Mouse (Mus musculus): Measurements from ENCODE around the gene Kcnh4.

Gene Kcnh4

GRCm38 (mm10) chr11:100703851-100704531, 55.8 kb downstream of the Kcnh4 start, which contains the start of gene Dhx58:
Dhx58 (minus strand) TSS chr11:100704271.
- DNase-seq, result peak; percentile 67

- no peak for DNase-seq
Measured at GRCm38 (mm10) chr11:100703366-100703765, 56.4 kb downstream of the Kcnh4 start.

GRCm38 (mm10) chr11:100702906-100703305, 56.8 kb downstream of the Kcnh4 start:
- no peak for DNase-seq

GRCm38 (mm10) chr11:100702081-100702851, 57.5 kb downstream of the Kcnh4 start:
- peak; percentile 86 for DNase-seq

- peak; percentile 86 for DNase-seq
Measured at GRCm38 (mm10) chr11:100701301-100701700, 58.4 kb downstream of the Kcnh4 start.

GRCm38 (mm10) chr11:100700710-100701109, 59.0 kb downstream of the Kcnh4 start:
- DNase-seq, result no peak

- DNase-seq, result no peak
Measured at GRCm38 (mm10) chr11:100697921-100698320, 61.8 kb downstream of the Kcnh4 start.

- DNase-seq, result peak; percentile 74
Measured at GRCm38 (mm10) chr11:100694926-100695325, 64.8 kb downstream of the Kcnh4 start.

- no peak for DNase-seq
Measured at GRCm38 (mm10) chr11:100693154-100693553, 66.6 kb downstream of the Kcnh4 start.

- DNase-seq, result no peak
Measured at GRCm38 (mm10) chr11:100692164-100692616, 67.6 kb downstream of the Kcnh4 start, which contains the start of gene Zfp385c. Zfp385c (minus strand) TSS chr11:100692455.

- DNase-seq, result no peak
Measured at GRCm38 (mm10) chr11:100690389-100690788, 69.4 kb downstream of the Kcnh4 start.

All from lung, postnatal 36 days (tissue).